Mouse (Mus musculus) layer of hippocampus, adult 11-12 months (tissue): Measurements from ENCODE around the gene Ubtf.
"Not testable (repeated sequence)": the region's sequence is repeated elsewhere in the genome, so short reads cannot be mapped to it uniquely, and the experiment has no call there.

Experiments
- DNase-seq: peaks from one replicate; pipeline ENCODE4 v3.0.0; 2022; ENCODE audit warnings: low spot score

The Ubtf gene

DNA sequence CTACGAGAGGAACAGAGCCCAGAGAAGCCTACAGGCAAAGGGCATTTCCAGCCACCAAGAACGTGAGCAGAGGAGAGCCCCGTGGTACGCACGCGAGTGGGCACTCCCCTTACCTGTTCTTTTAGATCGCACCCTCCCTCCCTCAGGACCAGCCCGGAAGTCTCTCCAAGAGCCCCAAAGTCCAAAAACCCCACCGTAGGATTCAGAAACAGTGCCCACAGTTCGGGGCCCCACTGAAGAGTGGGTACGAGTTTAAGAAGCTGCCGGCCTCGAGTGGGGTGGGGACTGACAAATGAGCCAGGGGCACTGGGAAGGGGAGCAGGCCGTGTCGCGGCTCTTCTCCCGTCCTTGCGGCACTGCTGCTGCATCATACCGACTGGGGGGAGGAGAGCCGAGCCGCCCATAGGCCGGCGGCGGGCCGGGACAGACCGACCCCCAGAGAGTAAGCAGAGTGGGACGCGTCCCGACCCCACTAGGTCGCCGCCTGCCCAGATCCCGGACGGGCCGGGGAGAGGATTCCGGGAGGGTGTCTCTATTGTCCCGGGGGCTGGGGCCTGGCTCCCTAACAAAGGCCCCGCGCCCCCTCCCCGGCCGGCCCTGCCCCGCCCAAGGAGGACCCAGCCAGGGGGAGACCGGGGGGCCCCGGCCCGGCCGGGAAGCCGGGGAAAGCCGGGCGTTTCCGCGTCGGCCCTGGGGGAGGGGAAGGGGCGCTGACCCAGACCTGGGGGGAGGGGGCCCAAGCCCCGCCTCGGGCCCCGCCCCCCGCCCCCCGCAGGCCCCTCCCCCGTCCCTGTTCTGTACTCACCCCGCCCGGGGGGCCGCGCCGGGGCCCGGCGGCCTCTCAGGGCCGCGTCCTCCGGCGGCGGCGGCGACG lies 23.7 kb downstream of the Ubtf start:
- peak; percentile 44 for DNase-seq

DNA sequence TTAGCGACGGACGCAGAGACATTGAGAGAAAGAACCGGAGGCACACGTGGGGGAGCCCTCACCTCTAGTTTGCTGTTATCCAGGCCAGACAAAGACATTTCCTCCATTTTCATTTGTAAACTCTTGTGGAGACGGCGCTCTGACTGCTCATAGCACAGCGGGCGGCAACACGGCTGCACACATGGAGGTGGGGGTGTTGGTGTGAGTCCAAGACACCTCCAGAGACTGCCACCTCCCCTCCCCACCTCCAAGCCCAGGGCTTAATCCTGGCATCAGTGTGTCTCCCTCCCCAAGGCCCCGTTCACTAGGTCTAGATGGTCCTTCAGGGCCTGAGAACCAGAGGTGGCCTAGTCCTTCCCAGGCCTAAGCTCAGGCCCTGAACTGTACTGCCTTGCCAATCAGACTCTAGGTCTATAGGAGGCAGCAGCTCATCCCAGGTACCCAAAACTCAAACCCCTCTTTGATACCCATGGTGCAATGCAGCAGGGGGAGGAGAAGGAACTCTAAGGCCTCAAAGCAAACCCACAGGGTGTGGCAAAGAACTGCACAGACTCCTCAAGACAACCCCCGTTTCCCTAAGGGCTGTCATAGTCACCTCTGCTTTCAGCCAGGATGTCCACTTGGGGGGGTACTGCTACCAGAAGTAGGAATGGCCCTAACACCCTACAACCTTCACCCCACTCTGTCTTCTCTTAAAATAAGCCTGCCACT lies 24.5 kb downstream of the Ubtf start:
- peak; percentile 32 for DNase-seq

DNA sequence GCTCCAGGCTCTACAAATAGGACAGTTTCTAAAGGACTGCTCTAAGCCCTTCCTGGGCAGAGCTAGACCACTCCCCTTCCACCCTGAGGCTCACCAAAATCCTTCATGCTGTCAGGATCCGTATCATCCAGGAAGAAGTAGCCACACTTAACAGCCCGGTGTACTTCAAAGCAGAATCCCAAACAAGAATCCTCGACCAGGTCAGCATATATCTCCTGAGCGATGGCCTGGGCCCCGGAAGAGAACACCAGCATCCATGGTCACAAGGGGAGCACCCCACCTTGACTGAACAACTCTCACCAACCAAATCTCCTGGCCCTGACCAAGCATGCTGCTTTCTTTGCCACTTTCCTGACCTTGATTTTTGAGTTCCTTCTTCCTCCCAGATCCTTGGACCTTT lies 25.1 kb downstream of the Ubtf start:
- no peak for DNase-seq

DNA sequence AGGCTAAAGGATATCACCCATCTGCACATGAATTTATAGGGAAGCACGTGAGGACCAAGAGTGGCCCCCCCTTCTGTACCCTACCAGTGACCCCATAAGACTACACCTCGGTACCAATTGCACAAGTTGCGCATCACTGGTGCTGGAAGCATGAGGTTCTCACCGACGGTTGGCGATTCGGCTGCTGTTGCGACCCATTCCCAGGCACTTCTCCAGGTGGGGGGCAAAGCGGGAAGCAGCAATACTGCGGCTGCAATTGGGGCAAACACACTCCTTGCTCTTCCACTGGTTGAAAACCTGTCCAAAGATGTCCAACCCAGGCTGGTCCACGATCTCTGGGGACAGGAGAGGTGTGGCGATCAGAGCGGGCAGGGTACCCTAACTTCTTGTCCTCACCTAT lies 25.6 kb downstream of the Ubtf start:
- no peak for DNase-seq

DNA sequence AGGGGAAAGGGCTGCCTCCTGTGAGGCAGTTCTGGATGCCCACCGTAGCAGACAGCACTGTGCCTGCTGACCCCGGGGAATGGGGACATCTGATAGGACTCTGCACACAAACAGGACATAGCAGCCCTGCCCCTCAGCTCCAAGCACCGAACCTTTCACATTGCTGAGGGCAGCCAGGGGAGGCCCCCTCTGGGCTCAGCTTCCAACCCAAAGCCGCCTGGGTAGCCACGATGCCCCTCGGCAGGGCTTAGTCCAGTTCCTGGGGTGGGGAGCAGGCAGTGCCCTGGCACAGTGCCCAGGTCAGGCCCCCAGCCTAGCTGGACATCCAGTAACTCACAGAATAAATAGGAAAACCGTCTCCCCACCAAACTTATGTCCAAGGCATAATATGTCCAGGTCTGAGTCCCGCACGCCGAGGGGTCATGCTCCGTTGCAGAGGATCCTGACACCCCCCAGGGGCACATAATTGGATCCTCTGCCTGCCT lies 28.4 kb downstream of the Ubtf start:
- no peak for DNase-seq

DNA sequence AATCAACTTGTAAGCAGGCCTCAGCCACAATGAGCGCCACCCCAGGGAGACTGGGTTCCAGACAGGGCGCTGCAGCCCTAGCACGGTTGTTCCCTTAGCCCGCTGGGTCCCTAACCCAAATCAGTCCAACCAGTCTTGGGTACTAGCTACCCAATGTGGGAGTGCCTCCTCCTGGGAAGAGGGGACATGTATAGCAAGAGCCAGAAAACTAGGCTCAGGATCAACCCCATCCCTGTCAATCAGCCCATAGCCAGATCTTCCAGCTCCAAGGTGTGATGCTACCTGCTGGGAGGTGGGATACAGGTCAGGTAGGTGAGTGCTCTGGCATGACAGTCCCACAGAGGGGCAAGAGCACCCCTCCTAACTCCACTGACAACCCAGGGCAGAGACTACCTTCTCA lies 29.4 kb downstream of the Ubtf start:
- DNase-seq = no peak

DNA sequence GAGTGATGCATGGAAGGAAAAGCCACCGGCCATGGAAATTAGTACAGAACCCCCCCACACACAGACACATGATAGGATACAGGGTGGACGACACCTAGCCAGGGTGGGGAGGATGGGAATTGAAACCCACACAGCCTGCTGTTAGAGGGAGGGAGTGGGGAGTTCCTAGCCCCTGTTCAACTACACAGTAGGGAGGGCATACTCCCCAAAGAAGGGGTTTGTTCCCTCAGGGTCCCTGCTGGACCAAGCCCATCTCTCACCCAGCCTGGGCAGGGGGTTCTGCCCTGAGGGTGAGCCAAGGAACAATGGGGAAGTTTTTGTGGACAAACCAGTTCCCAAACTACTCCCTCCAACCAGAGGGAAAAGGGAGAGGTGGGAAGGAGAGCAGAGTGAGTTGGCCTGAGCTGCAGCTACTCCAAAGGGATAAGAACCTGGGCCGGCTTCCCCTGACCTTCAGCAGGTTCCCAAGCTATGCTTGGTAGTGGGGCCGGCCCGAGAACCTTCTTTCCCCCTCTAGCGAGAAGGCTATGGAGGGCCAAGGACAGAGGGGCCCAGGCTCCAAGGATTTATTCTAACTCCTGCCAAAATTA lies 29.9 kb downstream of the Ubtf start:
- no peak for DNase-seq

DNA sequence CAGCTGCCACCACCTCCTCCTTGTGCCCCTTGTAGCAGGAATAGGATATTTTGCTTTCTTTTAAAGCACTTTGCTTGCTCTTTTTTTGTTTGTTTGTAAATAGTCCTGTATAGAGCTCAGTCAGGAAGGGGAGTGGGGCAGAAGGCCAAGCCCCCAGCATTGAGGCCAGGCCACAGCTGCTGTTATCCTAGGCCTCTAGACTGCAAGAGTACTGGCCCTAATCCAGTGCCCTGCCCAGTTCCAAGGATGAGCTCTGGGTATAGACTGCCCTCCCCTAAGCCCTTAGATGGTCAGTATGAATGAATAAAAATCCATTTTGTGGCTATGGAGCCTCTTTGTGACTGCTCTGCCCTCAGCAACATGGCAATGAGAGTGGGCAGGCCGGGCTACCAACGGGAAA lies 30.6 kb downstream of the Ubtf start:
- no peak for DNase-seq

DNA sequence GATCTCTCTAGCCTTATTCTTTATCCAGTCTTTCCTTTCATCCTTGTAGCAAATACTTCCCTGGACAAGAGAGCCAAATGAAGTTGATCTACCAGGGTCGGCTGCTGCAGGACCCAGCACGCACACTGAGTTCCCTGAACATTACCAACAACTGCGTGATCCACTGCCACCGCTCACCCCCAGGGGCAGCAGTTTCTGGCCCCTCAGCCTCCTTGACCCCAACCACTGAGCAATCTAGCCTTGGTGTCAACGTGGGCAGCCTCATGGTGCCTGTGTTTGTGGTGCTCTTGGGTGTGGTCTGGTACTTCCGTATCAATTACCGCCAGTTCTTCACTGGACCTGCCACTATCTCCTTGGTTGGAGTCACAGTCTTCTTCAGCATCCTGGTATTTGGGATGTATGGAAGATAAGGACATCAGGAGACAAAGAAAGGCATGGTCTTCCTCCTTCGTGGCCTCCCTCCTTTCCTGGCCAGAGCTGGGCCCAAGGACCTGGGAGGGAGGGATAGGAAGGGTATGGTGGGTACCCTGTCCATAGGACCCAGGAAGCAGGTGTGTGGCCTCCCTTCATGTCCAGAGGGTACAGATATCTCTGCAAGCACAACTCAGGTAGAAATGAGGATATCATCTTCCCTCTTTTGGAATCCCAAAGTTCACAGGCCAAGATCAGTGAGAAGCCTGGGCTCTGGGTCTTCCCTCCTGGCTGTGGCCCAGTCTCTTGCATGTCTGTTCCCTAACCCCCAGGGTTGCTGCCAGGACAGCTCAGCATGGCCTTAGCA lies 31.3 kb downstream of the Ubtf start:
- no peak for DNase-seq

DNA sequence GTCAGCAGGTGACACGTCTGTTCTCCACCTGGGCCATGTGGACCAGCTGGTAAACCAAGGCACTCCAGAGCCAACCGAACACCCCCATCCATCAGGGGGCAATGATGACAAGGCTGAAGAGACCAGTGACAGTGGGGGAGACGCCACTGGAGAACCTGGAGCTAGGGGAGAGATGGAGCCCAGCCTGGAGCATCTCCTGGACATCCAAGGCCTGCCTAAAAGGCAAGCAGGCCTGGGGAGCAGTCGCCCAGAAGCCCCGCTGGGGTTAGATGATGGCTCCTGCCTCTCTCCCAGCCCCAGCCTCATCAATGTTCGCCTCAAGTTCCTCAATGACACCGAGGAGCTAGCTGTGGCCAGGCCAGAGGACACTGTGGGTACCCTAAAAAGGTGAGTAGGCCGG lies 32.1 kb downstream of the Ubtf start:
- DNase-seq = no peak

DNA sequence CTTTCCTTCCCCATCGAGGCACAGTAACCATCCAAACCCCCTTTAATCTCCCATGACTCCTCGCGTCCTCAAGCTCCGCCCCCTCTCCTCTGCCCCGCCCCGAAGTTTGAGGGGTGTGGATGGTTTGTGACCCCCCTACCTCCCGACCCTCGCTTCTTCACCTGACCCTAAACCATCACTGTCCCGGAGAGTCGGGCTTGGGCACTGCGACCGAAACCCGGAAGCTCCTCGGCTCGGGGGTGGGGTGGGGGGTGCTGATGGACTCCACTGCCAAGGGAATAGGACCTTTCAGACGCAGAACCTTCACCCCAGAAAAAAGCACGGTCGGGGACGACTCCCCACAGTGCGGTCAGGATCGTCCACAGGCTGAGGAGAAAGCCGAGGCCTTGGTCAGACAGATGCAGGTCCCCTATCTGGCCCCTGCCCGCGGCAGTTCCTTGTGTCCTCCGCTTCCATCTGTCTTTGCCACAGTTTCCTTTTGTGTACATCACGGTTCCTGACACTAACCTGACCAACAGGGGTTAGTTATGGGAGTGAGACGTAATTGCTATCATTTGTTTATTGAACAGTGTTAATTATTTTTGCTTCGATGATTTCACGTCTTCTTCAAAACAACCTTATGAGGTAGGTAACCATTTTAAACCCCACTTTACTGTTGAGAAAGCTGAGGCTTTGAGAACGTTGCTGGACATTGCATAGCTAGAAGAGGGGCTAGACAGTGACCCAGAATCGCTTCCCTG lies 34.3 kb downstream of the Ubtf start:
- DNase-seq = no peak

DNA sequence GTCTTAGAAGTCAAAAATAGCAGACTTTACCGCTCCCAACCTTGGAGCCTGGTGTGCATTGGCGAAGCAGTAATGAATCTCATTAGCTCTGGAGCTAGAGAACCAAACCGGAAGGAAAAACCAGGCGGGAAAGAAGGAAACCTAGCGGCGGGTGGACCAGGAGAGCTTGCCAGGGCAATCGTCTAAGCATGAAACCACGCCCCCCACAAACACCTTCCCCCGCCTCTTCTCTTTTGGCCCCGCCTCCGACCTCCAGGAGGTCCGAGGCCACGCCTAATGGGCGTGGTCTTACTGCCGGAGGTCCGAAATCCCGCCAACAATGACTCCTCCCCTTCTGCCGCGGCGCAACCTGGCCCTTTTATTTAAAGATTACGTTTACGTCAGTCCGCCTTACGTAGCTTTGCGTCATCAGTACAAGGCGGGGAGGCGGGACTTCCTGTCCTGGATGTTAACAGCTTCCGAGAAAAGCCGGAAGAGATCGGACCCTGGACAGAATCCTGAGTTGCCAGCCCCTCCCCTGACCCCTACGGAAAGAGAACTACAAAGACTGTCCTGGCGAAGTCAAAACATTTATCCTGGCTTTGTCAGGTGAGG lies 34.9 kb downstream of the Ubtf start, which contains the start of gene Tmub2:
Gene Tmub2, plus strand, starts transcription at position 431 of the 594 bp plus-strand sequence.
- DNase-seq = peak; percentile 98

DNA sequence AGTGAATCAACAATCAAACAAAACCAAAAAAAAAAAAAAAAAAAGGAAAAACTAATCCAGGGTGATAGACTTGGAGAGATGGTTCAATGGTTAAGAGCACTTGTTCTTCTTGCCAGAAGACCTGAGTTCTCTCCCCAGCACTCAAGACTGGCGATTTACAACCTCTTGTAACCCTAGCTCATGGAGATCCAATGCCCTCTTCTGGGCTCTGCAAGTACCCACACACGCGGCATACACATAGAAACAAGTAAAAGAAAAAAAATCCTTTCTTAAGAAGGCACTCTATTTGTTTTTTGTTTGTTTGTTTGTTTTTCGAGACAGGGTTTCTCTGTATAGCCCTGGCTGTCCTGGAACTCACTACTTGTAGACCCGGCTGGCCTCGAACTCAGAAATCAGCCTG lies 35.6 kb downstream of the Ubtf start:
- DNase-seq = no peak

DNA sequence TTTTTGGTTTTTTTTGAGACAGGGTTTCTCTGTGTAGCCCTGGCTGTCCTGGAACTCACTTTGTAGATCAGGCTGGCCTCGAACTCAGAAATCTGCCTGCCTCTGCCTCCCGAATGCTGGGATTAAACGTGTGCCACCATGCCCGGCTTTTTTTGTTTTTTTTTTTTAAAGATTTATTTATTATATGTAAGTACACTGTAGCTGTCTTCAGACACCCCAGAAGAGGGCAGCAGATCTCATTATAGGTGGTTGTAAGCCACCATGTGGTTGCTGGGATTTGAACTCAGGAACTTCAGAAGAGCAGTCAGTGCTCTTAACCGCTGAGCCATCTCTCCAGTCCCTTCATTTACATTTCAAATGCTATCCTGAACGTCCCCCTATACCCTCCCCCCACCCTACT lies 39.3 kb downstream of the Ubtf start:
- not testable (repeated sequence) for DNase-seq

DNA sequence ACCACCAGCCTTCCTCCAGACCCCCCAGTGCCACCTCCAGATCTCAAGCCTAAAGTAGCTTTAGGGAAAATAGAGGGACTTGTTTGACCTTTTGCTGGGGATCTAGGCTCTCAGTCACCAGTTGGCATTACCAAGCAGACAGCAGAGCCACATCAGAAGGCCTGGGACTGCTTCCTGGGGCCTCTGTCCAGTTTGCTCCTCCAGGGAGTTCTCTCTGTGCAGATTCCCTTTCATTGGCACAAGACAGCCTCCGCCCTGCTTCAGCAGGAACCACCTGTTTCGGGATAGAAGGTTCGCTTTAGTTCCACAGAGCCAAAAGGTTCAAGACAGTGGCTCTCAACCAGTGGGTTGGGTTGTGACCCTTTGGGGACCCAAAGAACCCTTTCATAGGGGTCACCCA lies 39.9 kb downstream of the Ubtf start:
- no peak for DNase-seq

DNA sequence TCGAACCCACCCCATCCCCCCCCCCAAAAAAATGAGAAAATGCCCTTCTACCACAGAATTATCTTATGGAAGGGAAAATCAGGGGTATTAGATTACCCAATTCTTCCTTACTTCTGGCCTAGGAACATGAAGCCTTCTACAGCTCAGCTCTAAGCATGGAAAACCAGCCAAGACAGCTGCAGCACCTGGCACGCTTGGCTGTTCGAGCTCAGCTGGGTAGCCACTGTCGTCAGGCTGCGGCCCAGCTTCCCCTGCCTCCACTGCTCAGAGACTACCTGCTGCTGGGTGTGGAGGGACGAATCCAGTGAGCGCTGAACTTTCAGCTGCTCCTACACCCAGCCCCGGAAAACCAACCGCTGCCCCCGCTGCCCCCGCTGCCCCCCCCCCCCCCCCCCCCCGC lies 41.8 kb downstream of the Ubtf start:
- no peak for DNase-seq

DNA sequence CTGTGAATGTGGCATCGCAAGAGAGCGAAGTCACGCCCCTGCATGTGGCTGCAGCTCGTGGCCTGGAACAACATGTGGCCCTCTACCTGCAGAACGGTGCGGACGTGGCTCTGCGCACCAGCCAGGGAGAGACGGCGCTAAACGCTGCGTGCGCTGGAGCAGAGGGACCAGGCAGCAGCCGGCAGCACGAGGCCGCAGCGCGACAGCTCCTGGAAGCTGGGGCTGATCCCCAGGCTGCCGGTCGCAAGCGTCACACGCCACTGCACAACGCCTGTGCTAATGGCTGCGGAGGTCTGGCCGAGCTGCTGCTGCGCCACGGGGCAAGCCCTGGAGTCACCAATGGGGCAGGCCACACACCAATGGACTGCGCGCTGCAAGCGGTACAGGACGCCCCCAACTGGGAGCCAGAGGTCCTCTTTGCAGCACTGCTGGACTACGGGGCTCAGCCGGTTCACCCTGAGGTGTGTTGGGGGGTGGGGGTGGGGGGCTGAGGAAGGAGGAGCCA lies 43.1 kb downstream of the Ubtf start:
- no peak for DNase-seq

DNA sequence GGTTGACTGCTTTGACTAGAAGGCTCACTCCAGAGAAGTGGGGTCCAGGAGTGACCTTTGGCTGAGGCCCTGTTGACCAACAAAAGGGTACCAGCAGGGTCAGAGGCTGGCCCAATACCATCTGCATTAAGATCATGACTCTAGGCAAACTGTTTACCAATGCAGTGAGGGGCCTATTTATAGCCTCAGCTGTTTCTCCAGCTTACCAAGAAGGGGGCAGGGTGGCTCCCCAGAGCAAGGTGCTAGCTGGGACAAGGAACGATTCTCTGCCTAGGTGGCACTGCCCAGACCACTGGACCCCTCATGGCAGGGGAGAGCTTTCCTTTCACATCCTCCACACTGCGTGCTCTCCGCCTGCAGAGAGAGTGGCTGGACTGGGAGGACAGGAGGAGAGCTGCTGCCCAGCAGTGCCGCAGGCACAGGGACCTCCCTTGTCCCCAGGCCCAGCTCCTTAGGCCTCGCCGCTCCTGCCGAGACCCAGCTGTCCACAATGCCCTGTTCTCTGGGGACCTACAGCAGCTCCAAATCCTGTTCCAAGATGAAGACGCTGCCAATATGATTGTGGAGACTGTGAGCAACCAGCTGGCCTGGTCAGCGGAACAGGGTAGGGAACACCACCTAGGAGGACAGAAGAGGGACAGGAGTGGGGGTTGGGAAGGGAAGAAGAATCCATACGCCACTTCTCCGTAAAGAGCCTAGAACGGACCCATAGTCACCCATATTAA lies 50.9 kb downstream of the Ubtf start, which contains the start of gene Asb16:
Gene Asb16, plus strand, starts transcription at position 224 of the 725 bp plus-strand sequence.
- DNase-seq = no peak

DNA sequence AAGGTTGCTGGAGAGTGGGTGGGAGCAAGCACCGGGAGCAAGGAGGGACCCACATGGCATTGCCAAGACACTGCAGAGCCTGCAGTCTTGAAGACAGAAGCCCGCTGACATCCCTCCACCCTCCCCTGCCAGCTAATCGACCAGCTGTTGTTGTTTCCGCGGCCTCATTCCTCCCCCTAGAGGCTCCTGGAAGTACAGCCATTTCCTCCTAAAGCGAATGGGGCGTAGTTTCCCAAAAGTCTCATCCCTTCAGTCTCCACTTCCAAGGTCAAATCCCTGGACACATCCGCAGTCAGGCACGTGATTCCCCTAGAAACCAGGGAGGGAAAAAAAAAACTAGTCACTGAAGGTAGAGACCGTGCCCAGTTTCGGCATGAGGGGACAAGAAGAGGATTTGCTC lies 52.1 kb downstream of the Ubtf start:
- DNase-seq = peak; percentile 79
